Mouse (Mus musculus): ENCODE data around the gene Rapgef4.

- TF ChIP-seq CTCF (IDR thresholded peaks at IDR 0.05) (no peak), POLR2A (IDR thresholded peaks at IDR 0.05; ENCODE audit: insufficient read depth, low read depth, low read length) (peak; percentile 24; the same call in 1 of the 2 replicates), EP300 (IDR thresholded peaks at IDR 0.05; ENCODE audit: insufficient read depth, low read depth, low read length) (no peak)
These were observed 73.2 kb downstream of the Rapgef4 start for GRCm38 (mm10) chr2:72054280-72054679.

Measured in heart, adult 2 months (tissue).